Mouse (Mus musculus) urinary bladder, postnatal 10 days (tissue): ENCODE measurements around the gene Mri1.

Source experiments
- DNase-seq: peaks from one replicate; pipeline ENCODE4 v3.0.0; 2022; ENCODE audit warnings: low spot score

Mri1 gene

GRCm38 (mm10) chr8:84236410-84236997, 20.6 kb downstream of the Mri1 start:
- no peak for DNase-seq

- DNase-seq = no peak
Observed at GRCm38 (mm10) chr8:84235746-84236409, 21.2 kb downstream of the Mri1 start.

- DNase-seq = no peak
Observed at GRCm38 (mm10) chr8:84233055-84233454, 24.1 kb downstream of the Mri1 start.

DNA sequence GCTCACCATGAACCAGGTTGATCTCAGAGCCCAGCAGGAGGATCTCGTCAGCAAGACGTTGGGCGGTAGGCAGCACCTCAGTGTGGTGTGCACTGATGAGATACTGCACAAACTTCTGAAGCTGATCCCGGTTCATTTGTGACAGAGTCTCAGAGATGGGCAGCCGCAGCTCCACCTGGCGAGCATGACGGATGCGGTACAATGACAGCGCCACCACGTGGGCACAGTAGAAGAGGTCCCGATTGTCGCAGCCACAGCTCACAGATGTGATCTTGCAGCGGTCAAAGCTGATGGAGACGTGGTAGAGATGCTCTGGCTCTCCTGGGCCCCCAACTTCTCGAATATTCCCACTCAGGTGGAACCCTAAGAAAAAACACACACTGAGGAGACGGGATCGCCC, 26.4 kb downstream of the Mri1 start:
- DNase-seq = no peak

DNA sequence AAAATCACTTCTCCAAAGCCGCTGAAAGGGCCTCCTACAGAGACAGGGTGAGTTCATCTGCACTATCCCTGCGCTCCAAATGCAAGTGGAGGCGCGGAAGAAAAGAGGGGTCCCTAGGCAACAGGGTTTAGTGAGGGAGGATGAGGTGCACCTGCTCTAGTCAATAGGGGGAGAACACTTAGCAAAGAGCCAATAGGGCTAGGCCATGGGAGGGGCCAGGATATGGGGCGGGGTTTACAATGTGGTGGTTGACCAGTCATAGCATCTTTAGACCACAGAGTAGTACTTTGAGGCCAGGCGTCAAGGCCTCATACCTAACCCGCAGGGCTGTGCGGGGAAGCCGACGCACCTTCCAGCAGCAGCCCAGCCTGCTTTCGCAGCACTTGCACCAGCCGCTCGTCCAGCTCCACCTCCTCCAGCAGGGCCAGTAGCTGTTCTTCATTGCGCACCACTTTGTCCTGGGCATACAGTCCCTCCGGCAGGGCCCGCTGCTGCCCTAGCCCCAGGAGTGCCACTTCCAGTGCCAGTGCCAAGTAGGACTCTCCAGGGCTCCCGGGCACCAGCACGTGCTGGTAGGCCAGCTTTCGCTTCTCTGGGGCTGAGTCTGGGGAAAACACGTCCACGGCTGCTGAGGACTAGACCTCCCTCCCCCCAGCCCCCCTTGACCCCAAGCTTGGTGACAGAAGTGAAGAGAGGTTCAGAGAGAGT, 33.6 kb downstream of the Mri1 start:
- no peak for DNase-seq

GRCm38 (mm10) chr8:84222566-84223165, 34.5 kb downstream of the Mri1 start:
- DNase-seq = no peak

- no peak for DNase-seq
Observed at GRCm38 (mm10) chr8:84220105-84220504, 37.0 kb downstream of the Mri1 start.

DNA sequence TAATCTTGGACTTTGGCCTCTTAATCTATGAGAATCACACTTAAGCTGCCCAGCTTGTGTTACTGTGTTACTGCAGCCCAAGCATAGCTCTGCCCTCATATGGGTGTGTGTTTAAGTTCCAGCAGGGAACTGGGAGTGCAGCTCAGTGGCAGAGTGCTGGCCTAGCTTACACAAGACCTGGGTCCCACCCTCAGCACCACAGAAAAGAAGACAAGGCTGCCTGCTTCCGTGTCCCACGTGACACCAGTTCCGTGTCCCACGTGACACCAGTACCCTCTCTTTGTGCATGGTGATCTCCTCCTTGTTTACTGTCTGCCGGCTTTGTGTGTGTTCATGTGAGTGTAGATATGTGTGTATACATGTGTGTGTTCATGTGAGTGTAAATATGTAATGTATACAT, 39.0 kb downstream of the Mri1 start:
- no peak for DNase-seq

DNA sequence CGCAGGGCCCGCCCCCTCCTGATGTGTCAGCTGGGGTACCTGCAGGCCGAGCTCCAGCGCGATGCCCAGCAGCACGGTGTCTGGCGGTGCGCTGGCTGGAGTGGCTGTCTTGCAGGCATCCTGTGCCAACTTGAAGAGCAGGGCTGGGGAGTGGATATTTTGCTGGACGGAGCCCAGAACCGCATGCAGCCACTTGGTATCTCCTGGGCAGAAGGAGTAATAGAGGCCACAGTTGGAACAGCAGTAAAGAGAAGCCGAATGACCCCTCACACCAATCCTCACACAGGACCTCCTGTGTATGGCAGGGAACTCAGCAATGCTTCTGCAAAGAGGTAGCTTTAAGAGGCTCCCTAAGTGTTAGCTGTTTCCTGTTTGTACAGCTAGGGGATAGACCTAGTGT, 39.9 kb downstream of the Mri1 start:
- no peak for DNase-seq

DNA sequence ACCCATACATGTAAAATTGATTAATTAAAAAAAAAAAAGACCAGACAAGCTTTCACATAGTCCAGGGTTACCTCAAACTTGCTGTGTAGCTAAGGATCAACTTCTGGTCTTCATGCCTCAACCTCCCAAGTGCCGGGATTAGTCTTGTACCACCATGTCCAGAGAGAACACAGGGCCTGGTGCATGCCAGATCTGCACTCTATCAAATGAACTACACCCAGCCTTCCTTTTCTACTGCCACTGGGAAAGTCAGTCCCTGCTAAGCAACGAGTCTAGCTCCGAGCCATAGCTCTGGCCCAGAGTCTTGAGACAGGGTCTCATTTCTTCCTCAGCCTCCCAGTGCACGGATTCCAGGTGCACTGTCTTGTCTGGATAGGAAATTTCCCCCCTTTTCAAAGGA, 43.8 kb downstream of the Mri1 start:
- no peak for DNase-seq

- no peak for DNase-seq
Observed at GRCm38 (mm10) chr8:84211881-84212563, 45.1 kb downstream of the Mri1 start.

DNA sequence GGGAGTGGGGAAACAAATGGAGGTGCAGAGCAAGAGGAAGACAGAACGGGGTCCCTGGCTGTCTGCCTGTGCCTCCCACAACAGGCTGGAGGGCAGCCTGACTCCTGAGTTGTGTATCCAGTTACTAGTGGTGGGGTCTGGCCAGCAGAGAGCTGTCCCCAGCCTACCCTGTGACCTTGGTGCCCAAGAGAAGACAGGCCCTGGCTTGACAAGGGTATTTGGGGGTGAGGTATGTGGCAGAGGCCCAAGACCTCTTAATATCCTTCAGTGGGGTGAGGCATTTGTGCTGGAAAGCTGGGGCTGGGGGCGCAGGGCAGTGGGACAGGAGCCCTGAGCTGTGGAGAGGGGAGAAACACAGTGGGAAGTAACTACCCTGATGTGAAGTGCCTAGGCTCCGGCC, 45.9 kb downstream of the Mri1 start:
- no peak for DNase-seq

DNA sequence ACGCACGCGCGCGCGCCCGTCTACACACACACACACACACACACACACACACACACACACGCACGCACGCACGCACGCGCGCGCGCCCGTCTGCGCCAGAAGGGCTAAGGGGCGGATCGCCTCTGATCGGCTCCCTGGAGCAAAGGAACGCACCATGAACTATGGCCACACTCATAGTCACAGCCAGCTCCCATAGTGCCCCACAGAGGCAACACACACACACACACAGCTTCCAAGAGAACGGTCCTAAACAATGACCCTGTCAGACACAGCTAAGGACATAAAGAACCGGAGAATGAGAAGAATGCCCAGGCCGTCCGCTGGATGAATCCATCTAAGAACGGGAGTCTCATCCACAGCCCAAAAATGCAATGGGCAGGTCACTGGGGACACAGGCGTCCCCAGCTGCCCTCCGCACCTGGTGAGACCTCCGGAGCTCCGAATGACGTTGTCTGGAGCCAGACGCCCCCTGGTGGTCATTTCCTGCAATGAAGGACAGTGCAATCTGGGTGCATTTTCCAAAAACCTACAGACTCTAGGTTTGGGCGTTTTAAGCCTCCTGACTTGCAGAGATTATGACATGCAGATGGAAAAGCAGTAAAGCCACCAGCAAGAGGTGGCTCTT, 46.8 kb downstream of the Mri1 start:
- DNase-seq = no peak

- DNase-seq = no peak
Observed at GRCm38 (mm10) chr8:84208381-84209380, 48.4 kb downstream of the Mri1 start.

- no peak for DNase-seq
Observed at GRCm38 (mm10) chr8:84207811-84208210, 49.3 kb downstream of the Mri1 start.

GRCm38 (mm10) chr8:84206666-84207065, 50.5 kb downstream of the Mri1 start:
- no peak for DNase-seq

DNA sequence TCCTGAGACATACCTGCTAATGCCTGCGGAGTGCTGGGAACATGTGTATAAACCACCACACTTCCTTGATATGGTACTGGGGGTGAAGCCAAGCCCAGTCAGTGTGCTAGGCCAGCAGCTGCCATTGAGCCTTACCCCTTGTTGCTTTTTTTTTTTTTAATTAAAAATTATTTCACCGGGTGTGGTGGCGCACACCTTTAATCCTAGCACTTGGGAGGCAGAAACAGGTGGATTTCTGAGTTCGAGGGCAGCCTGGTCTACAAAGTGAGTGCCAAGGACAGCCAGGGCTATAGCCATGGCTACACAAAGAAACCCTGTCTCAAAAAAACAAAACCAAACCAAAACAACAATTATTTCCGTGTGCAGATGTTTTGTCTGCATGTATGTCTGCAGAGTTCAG, 52.1 kb downstream of the Mri1 start:
- DNase-seq = no peak

GRCm38 (mm10) chr8:84203975-84204772, 53.0 kb downstream of the Mri1 start:
- DNase-seq = no peak

DNA sequence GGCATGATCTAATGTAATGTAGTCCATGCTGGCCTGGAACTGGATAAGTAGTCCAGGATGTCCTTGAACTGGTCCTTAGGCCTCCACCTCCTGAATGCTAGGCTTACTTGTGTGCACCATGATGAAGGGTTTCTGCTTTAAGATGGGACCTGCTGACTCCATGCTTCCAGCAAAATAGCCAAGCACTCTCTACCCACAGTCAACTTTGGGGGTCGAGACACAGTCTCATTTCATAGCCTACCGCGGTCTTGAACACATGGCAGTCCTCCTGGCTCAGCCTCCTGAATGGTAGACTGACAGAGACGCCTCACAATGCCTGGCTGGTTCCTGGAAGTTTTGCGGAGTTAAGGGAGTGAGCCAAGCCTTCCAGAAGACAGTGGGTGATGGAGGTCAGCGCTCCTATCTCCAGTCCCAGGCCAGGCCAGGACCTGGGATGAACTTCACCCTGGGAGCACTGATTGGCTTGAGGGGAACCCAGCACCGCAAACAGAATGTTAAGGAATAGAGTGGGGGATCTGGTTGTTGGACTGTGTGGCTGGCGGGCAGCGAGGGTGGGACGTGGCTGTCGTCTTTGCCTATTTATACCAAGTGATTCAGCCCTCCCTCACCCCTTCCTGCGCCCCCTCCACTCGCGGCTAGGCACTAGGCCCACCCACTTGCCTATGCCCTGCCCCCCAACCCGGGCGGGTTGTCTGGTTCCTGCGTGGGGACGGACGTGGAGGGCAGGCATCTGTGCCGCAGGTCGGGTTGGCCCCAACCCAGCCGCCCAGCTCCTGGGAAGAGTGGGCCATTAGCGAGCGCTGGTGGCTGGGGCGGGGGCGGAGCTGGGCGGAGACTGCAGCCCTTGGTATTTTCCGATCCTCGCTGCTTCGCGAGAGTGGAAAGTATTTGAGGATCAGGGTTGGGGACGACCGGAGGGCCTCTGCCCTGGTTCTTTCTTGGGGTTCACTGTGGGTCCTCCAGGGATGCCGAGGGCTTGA, 53.9 kb downstream of the Mri1 start:
- no peak for DNase-seq
